Mouse (Mus musculus): ENCODE measurements around the gene Gm45713. TPM values are rescaled to one million over a fixed set of nuclear protein-coding genes. Genes with fewer than 3 reads are reported as not detected.
A peak's percentile ranks its signal among the peaks of the same experiment; 100 is the strongest.
"Not testable (repeated sequence)": the region's sequence is repeated elsewhere in the genome, so short reads cannot be mapped to it uniquely, and the experiment has no call there.

Gene Gm45713
- total RNA-seq, 1 experiment: 0.36 TPM

GRCm38 (mm10) chr7:45126844-45127699 is 9.0 kb downstream of the Gm45713 start:
- no peak for DNase-seq (ENCODE audit: low read depth, low spot score)
- peak overlapping the region; percentile 96 for H3K27ac ChIP-seq (ENCODE audit: insufficient read depth, low read depth, low read length, poor library complexity, severe bottlenecking)
- peak overlapping the region; percentile 80 to 99 for H3K4me3 ChIP-seq (ENCODE audit: insufficient read depth in 1 of 2, low read depth in 1 of 2, low read length in 2 of 2, poor library complexity in 1 of 2, severe bottlenecking in 1 of 2)
- peaks cover 49% of the 10 kb centered on the region for H3K36me3 ChIP-seq (ENCODE audit: control insufficient read depth, insufficient read depth, low read length, poor library complexity, severe bottlenecking)
- H3K9me3 ChIP-seq (ENCODE audit: control insufficient read depth, insufficient read depth, low read depth, low read length): no peaks in the 10 kb centered on the region
- TF ChIP-seq HCFC1 (IDR thresholded peaks at IDR 0.05; ENCODE audit: borderline replicate concordance, insufficient read depth, low read length) (no peak), ZC3H11A (IDR thresholded peaks at IDR 0.05; ENCODE audit: borderline replicate concordance, low read depth, low read length) (no peak), CHD2 (IDR thresholded peaks at IDR 0.05; ENCODE audit: low read depth, low read length) (no peak), MAFK (IDR thresholded peaks at IDR 0.05; ENCODE audit: insufficient read depth, low read depth, low read length) (no peak), ZNF384 (IDR thresholded peaks at IDR 0.05; ENCODE audit: low read depth, low read length) (no peak)
- in situ Hi-C loops (cut with MboI; ENCODE audit: low sequenced_read_pairs in 2 of 2, unreplicated experiment in 2 of 2): no loop called here
- H3K4me1 ChIP-seq (ENCODE audit: control insufficient read depth in 2 of 2, insufficient read depth in 2 of 2, low read length in 2 of 2, poor library complexity in 1 of 2): peaks cover 0 to 11% of the 10 kb centered on the region in 2 experiments; a peak in 1 of 4 replicates
- peak overlapping the region; percentile 100 for H3K9ac ChIP-seq (ENCODE audit: insufficient read depth, low read depth, low read length, poor library complexity, severe bottlenecking)

- TF ChIP-seq ZC3H11A (IDR thresholded peaks at IDR 0.05; ENCODE audit: borderline replicate concordance, low read depth, low read length) (no peak), HCFC1 (IDR thresholded peaks at IDR 0.05; ENCODE audit: borderline replicate concordance, insufficient read depth, low read length) (no peak), ZNF384 (IDR thresholded peaks at IDR 0.05; ENCODE audit: low read depth, low read length) (no peak), MAFK (IDR thresholded peaks at IDR 0.05; ENCODE audit: insufficient read depth, low read depth, low read length) (no peak), CHD2 (IDR thresholded peaks at IDR 0.05; ENCODE audit: low read depth, low read length) (no peak)
- peak overlapping the region; percentile 96 for H3K27ac ChIP-seq (ENCODE audit: insufficient read depth, low read depth, low read length, poor library complexity, severe bottlenecking)
- H3K36me3 ChIP-seq (ENCODE audit: control insufficient read depth, insufficient read depth, low read length, poor library complexity, severe bottlenecking): peaks cover 57% of the 10 kb centered on the region
- H3K9me3 ChIP-seq (ENCODE audit: control insufficient read depth, insufficient read depth, low read depth, low read length): no peaks in the 10 kb centered on the region
- peaks cover 0 to 12% of the 10 kb centered on the region in 2 experiments; a peak in 1 of 4 replicates for H3K4me1 ChIP-seq (ENCODE audit: control insufficient read depth in 2 of 2, insufficient read depth in 2 of 2, low read length in 2 of 2, poor library complexity in 1 of 2)
- H3K4me3 ChIP-seq (ENCODE audit: insufficient read depth in 1 of 2, low read depth in 1 of 2, low read length in 2 of 2, poor library complexity in 1 of 2, severe bottlenecking in 1 of 2): peak overlapping the region; percentile 80 to 99
- DNase-seq (ENCODE audit: low read depth, low spot score): no peak
- in situ Hi-C loops (cut with MboI; ENCODE audit: low sequenced_read_pairs in 2 of 2, unreplicated experiment in 2 of 2): no loop called here
- peak overlapping the region; percentile 100 for H3K9ac ChIP-seq (ENCODE audit: insufficient read depth, low read depth, low read length, poor library complexity, severe bottlenecking)
Measured at GRCm38 (mm10) chr7:45126147-45126843, 9.7 kb downstream of the Gm45713 start.

GRCm38 (mm10) chr7:45125649-45126048 is 10.4 kb downstream of the Gm45713 start:
- H3K9me3 ChIP-seq (ENCODE audit: control insufficient read depth, insufficient read depth, low read depth, low read length); in situ Hi-C loops (cut with MboI; ENCODE audit: low sequenced_read_pairs in 2 of 2, unreplicated experiment in 2 of 2); DNase-seq (ENCODE audit: low read depth, low spot score); H3K4me1 ChIP-seq (ENCODE audit: control insufficient read depth in 2 of 2, insufficient read depth in 2 of 2, low read length in 2 of 2, poor library complexity in 1 of 2): not testable (repeated sequence)
- Histone ChIP-seq H3K27ac (ENCODE audit: insufficient read depth, low read depth, low read length, poor library complexity, severe bottlenecking) (peak overlapping the region; percentile 96), H3K36me3 (ENCODE audit: control insufficient read depth, insufficient read depth, low read length, poor library complexity, severe bottlenecking) (peaks cover 63% of the 10 kb centered on the region), H3K4me3 (ENCODE audit: insufficient read depth in 1 of 2, low read depth in 1 of 2, low read length in 2 of 2, poor library complexity in 1 of 2, severe bottlenecking in 1 of 2) (peak overlapping the region in 1 of 2 experiments; percentile 99; a peak in 2 of 4 replicates), H3K9ac (ENCODE audit: insufficient read depth, low read depth, low read length, poor library complexity, severe bottlenecking) (peak overlapping the region; percentile 100; the same call in 1 of the 2 replicates)

GRCm38 (mm10) chr7:45125144-45125600 is 10.9 kb downstream of the Gm45713 start:
- peaks cover 0 to 7% of the 10 kb centered on the region in 2 experiments; a peak in 1 of 4 replicates for H3K4me1 ChIP-seq (ENCODE audit: control insufficient read depth in 2 of 2, insufficient read depth in 2 of 2, low read length in 2 of 2, poor library complexity in 1 of 2)
- peak overlapping the region in 1 of 2 experiments; percentile 99; a peak in 2 of 4 replicates for H3K4me3 ChIP-seq (ENCODE audit: insufficient read depth in 1 of 2, low read depth in 1 of 2, low read length in 2 of 2, poor library complexity in 1 of 2, severe bottlenecking in 1 of 2)
- DNase-seq (ENCODE audit: low read depth, low spot score): peak; percentile 63
- no peaks in the 10 kb centered on the region for H3K9me3 ChIP-seq (ENCODE audit: control insufficient read depth, insufficient read depth, low read depth, low read length)
- peak overlapping the region; percentile 100; the same call in 1 of the 2 replicates for H3K9ac ChIP-seq (ENCODE audit: insufficient read depth, low read depth, low read length, poor library complexity, severe bottlenecking)
- TF ChIP-seq HCFC1 (IDR thresholded peaks at IDR 0.05; ENCODE audit: borderline replicate concordance, insufficient read depth, low read length) (no peak), CHD2 (IDR thresholded peaks at IDR 0.05; ENCODE audit: low read depth, low read length) (no peak), ZNF384 (IDR thresholded peaks at IDR 0.05; ENCODE audit: low read depth, low read length) (no peak), ZC3H11A (IDR thresholded peaks at IDR 0.05; ENCODE audit: borderline replicate concordance, low read depth, low read length) (no peak), MAFK (IDR thresholded peaks at IDR 0.05; ENCODE audit: insufficient read depth, low read depth, low read length) (no peak)
- in situ Hi-C loops (cut with MboI; ENCODE audit: low sequenced_read_pairs in 2 of 2, unreplicated experiment in 2 of 2): no loop called here
- H3K36me3 ChIP-seq (ENCODE audit: control insufficient read depth, insufficient read depth, low read length, poor library complexity, severe bottlenecking): peaks cover 67% of the 10 kb centered on the region
- H3K27ac ChIP-seq (ENCODE audit: insufficient read depth, low read depth, low read length, poor library complexity, severe bottlenecking): peak overlapping the region; percentile 96; the same call in 1 of the 2 replicates

Measured in ES-E14 (cell line).